Comparison of ENCODE assay signal across 25 mouse cellular contexts in genomic region chr17:44819816-44820215, GRCm38 (mm10).
"Had no signal": no experiment of that assay in that cellular context is flagged by ENCODE, and none has a peak within 500 bp of the region (broad histone marks: within the 10 kb centered on the region; RNA-seq: fewer than 3 reads in every experiment).

No protein-coding gene starts in this region.

- H3K36me3 ChIP-seq: heart, embryonic 13.5 days; heart, embryonic 15.5 days; hindbrain, embryonic 13.5 days; hindbrain, embryonic 15.5 days; kidney, embryonic 15.5 days; limb, embryonic 10.5 days; limb, embryonic 12.5 days had no signal

- H3K9me3 ChIP-seq: heart, embryonic 13.5 days; heart, embryonic 15.5 days; hindbrain, embryonic 13.5 days; hindbrain, embryonic 15.5 days; kidney, embryonic 15.5 days; limb, embryonic 10.5 days; limb, embryonic 12.5 days had no signal

- H3K27ac ChIP-seq: heart, adult 2 months; heart, embryonic 13.5 days; heart, embryonic 15.5 days; hindbrain, embryonic 13.5 days; hindbrain, embryonic 15.5 days; hindbrain, postnatal 0 days; kidney, embryonic 15.5 days; kidney, postnatal 0 days; layer of hippocampus, adult 2 months; left cerebral cortex, adult 2 months; limb, embryonic 10.5 days; limb, embryonic 12.5 days had no signal

- DNase-seq: gastrocnemius, postnatal 14 days; gastrocnemius, postnatal 36 days; heart, adult 11 months; heart, adult 2 months; heart, postnatal 14 days; heart, postnatal 36 days; kidney, adult 11 months; kidney, adult 2 months; kidney, adult 9 months; kidney, postnatal 14 days; kidney, postnatal 36 days; liver had no signal

- ATAC-seq: hindbrain, postnatal 0 days; intestine, embryonic 16.5 days had no signal

- H3K4me3 ChIP-seq: heart, adult 2 months; heart, embryonic 13.5 days; heart, embryonic 15.5 days; hindbrain, embryonic 13.5 days; hindbrain, embryonic 15.5 days; kidney, embryonic 15.5 days; layer of hippocampus, adult 2 months; left cerebral cortex, adult 2 months; limb, embryonic 10.5 days; limb, embryonic 12.5 days had no signal

- H3K27me3 ChIP-seq: heart, embryonic 13.5 days; heart, embryonic 15.5 days; hindbrain, embryonic 13.5 days; hindbrain, embryonic 15.5 days; kidney, embryonic 15.5 days; limb, embryonic 12.5 days had no signal

- H3K9ac ChIP-seq: heart, embryonic 13.5 days; heart, embryonic 15.5 days; hindbrain, embryonic 13.5 days; hindbrain, embryonic 15.5 days; kidney, embryonic 15.5 days; limb, embryonic 12.5 days had no signal

- H3K4me1 ChIP-seq: heart, embryonic 15.5 days had no signal

- H3K4me2 ChIP-seq: heart, embryonic 11.5 days; heart, embryonic 13.5 days; heart, embryonic 15.5 days; hindbrain, embryonic 13.5 days; hindbrain, embryonic 15.5 days; kidney, embryonic 15.5 days; limb, embryonic 12.5 days had no signal
